Mouse (Mus musculus) limb, embryonic 13.5 days (tissue): Measurements from ENCODE around the gene Sqor. TPM values are rescaled to one million over a fixed set of nuclear protein-coding genes. Genes with fewer than 3 reads are reported as not detected.

Source experiments
- ATAC-seq: fragments of 200-750 bp; cut with Nextera tagmentation; 2 replicates; pipeline ENCODE4 v1.8.0; 2017; ENCODE audit warnings: low read depth, moderate number of reproducible peaks, moderate TSS enrichment; ENCODE audit not compliant: low FRiP score
- H3K27ac ChIP-seq: fragments of 300-500 bp; sonication (generic); 2 replicates; pipeline ENCODE4 v1.5.1; 2015; ENCODE audit warnings: inconsistent platforms, mild to moderate bottlenecking, moderate library complexity
- H3K27me3 ChIP-seq: fragments of 300-500 bp; sonication (generic); 2 replicates; pipeline ENCODE4 v1.6.1; 2015; ENCODE audit warnings: mild to moderate bottlenecking, inconsistent platforms
- H3K36me3 ChIP-seq: fragments of 300-500 bp; sonication (generic); 2 replicates; pipeline ENCODE4 v1.6.1; 2015; ENCODE audit warnings: inconsistent platforms, mild to moderate bottlenecking, moderate library complexity
- H3K4me1 ChIP-seq: fragments of 300-500 bp; sonication (generic); 2 replicates; pipeline ENCODE4 v1.6.1; 2015; ENCODE audit warnings: inconsistent platforms
- H3K4me2 ChIP-seq: fragments of 300-500 bp; sonication (generic); replicated peaks from 2 replicates; pipeline ENCODE4 v1.6.1; 2015; ENCODE audit warnings: inconsistent platforms, mild to moderate bottlenecking, moderate library complexity
- H3K4me3 ChIP-seq: fragments of 300-500 bp; sonication (generic); 2 replicates; pipeline ENCODE4 v1.5.1; 2015; ENCODE audit warnings: moderate library complexity, mild to moderate bottlenecking, inconsistent platforms
- H3K9ac ChIP-seq: fragments of 300-500 bp; sonication (generic); 2 replicates; pipeline ENCODE4 v1.6.1; 2015; ENCODE audit warnings: mild to moderate bottlenecking, inconsistent platforms
- H3K9me3 ChIP-seq: fragments of 300-500 bp; sonication (generic); 2 replicates; pipeline ENCODE4 v1.6.1; 2016; ENCODE audit warnings: inconsistent platforms
- WGBS: fragments of 180-500 bp; shearing (Covaris S2); methylation state at CpG from one replicate; pipeline ENCODE4 v1.1.7; 2015; 5-methylcytosine and 5-hydroxymethylcytosine counted together
- polyA plus RNA-seq: library from polyadenylated mRNA; unstranded; fragments of >200 nt; fragmentation: Nextera tagmentation; extraction: Ambion mirVana; gene quantifications from 2 replicates; pipeline ENCODE4 v1.2.1, GENCODE M21; 2015

Gene Sqor
- 4.8 TPM in 2 replicates for polyA plus RNA-seq

- under 1% methylated on average over 46 of the region's 46 CpGs for WGBS
- H3K27ac ChIP-seq = no peak within 1 kb of the TSS
- H3K36me3 ChIP-seq = no peaks in the 10 kb centered on the region
- ATAC-seq = peak; percentile 71
- H3K9ac ChIP-seq = peak within 1 kb of the TSS; percentile 70
- no peaks in the 10 kb centered on the region for H3K9me3 ChIP-seq
- peak within 1 kb of the TSS; percentile 46 for H3K4me3 ChIP-seq
- peak within 1 kb of the TSS; percentile 86 for H3K4me2 ChIP-seq
- peaks cover 8% of the 10 kb centered on the region for H3K4me1 ChIP-seq
- H3K27me3 ChIP-seq = peaks cover 48% of the 10 kb centered on the region
Observed at GRCm38 (mm10) chr2:122765071-122765793, at the start of gene Sqor. Gene Sqor, plus strand, starts transcription at chr2:122765237.

- no peak overlapping the region for H3K9ac ChIP-seq
- WGBS = 83% methylated on average over 3 of the region's 3 CpGs
- H3K36me3 ChIP-seq = no peaks in the 10 kb centered on the region
- no peak overlapping the region for H3K4me2 ChIP-seq
- no peaks in the 10 kb centered on the region for H3K9me3 ChIP-seq
- H3K27ac ChIP-seq = no peak overlapping the region
- ATAC-seq = no peak
- H3K4me1 ChIP-seq = no peaks in the 10 kb centered on the region
- no peak overlapping the region for H3K4me3 ChIP-seq
- H3K27me3 ChIP-seq = no peaks in the 10 kb centered on the region; the same call in 1 of the 2 replicates
Observed at GRCm38 (mm10) chr2:122716301-122716842, 48.7 kb upstream of the Sqor start.

GRCm38 (mm10) chr2:122719232-122719631 lies 45.8 kb upstream of the Sqor start:
- no peaks in the 10 kb centered on the region for H3K36me3 ChIP-seq
- H3K4me1 ChIP-seq = no peaks in the 10 kb centered on the region
- no peaks in the 10 kb centered on the region; the same call in 1 of the 2 replicates for H3K27me3 ChIP-seq
- no peak overlapping the region for H3K27ac ChIP-seq
- H3K4me3 ChIP-seq = no peak overlapping the region
- H3K9me3 ChIP-seq = no peaks in the 10 kb centered on the region
- H3K4me2 ChIP-seq = no peak overlapping the region
- 61% methylated on average over 1 of the region's 1 CpGs for WGBS
- ATAC-seq = no peak
- no peak overlapping the region for H3K9ac ChIP-seq

GRCm38 (mm10) chr2:122720564-122720963 lies 44.5 kb upstream of the Sqor start:
- H3K9me3 ChIP-seq = no peaks in the 10 kb centered on the region
- no peak overlapping the region for H3K27ac ChIP-seq
- no peak overlapping the region for H3K4me2 ChIP-seq
- no peak for ATAC-seq
- H3K9ac ChIP-seq = no peak overlapping the region
- no peaks in the 10 kb centered on the region for H3K4me1 ChIP-seq
- H3K4me3 ChIP-seq = no peak overlapping the region
- whole genome bisulfite sequencing = 73% methylated on average over 3 of the region's 3 CpGs
- H3K36me3 ChIP-seq = no peaks in the 10 kb centered on the region
- no peaks in the 10 kb centered on the region; the same call in 1 of the 2 replicates for H3K27me3 ChIP-seq

- no peak for ATAC-seq
Observed at GRCm38 (mm10) chr2:122725604-122726003, 39.4 kb upstream of the Sqor start.

GRCm38 (mm10) chr2:122731456-122731855 lies 33.6 kb upstream of the Sqor start:
- H3K27ac ChIP-seq = no peak overlapping the region
- H3K9me3 ChIP-seq = no peaks in the 10 kb centered on the region
- peaks cover 17% of the 10 kb centered on the region for H3K27me3 ChIP-seq
- H3K9ac ChIP-seq = no peak overlapping the region
- ATAC-seq = no peak
- no peak overlapping the region for H3K4me2 ChIP-seq
- WGBS = 88% methylated on average over 2 of the region's 2 CpGs
- no peak overlapping the region for H3K4me3 ChIP-seq
- H3K36me3 ChIP-seq = no peaks in the 10 kb centered on the region
- H3K4me1 ChIP-seq = no peaks in the 10 kb centered on the region

More at GRCm38 (mm10) chr2:122725604-122726003, 39.4 kb upstream of the Sqor start:
- Histone ChIP-seq H3K36me3 (no peaks in the 10 kb centered on the region), H3K4me2 (no peak overlapping the region), H3K27me3 (no peaks in the 10 kb centered on the region; the same call in 1 of the 2 replicates), H3K4me1 (no peaks in the 10 kb centered on the region), H3K9me3 (no peaks in the 10 kb centered on the region), H3K4me3 (no peak overlapping the region), H3K9ac (no peak overlapping the region), H3K27ac (no peak overlapping the region)
- 59% methylated on average over 10 of the region's 10 CpGs for WGBS

GRCm38 (mm10) chr2:122737894-122738830 lies 26.9 kb upstream of the Sqor start, which contains the start of gene Bloc1s6:
Gene Bloc1s6, plus strand, starts transcription at chr2:122738503.
- no peaks in the 10 kb centered on the region for H3K9me3 ChIP-seq
- H3K4me1 ChIP-seq = peaks cover 10% of the 10 kb centered on the region
- WGBS = under 1% methylated on average over 56 of the region's 59 CpGs
- peak; percentile 98 for ATAC-seq
- H3K4me3 ChIP-seq = peak within 1 kb of the TSS; percentile 84
- H3K36me3 ChIP-seq = peaks cover 8% of the 10 kb centered on the region
- H3K27me3 ChIP-seq = peaks cover 13% of the 10 kb centered on the region
- H3K9ac ChIP-seq = peak within 1 kb of the TSS; percentile 93
- H3K27ac ChIP-seq = peak within 1 kb of the TSS; percentile 95
- peak within 1 kb of the TSS; percentile 72 for H3K4me2 ChIP-seq

GRCm38 (mm10) chr2:122739023-122739422 lies 26.0 kb upstream of the Sqor start:
- 18% methylated on average over 7 of the region's 7 CpGs for WGBS
- Histone ChIP-seq H3K36me3 (peaks cover 13% of the 10 kb centered on the region), H3K27me3 (peaks cover 12% of the 10 kb centered on the region), H3K4me1 (peaks cover 10% of the 10 kb centered on the region), H3K9ac (peak overlapping the region; percentile 93), H3K27ac (no peak overlapping the region; the same call in 1 of the 2 replicates), H3K9me3 (no peaks in the 10 kb centered on the region), H3K4me3 (peak overlapping the region; percentile 84), H3K4me2 (peak overlapping the region; percentile 72)
- ATAC-seq = no peak

- no peak for ATAC-seq
- peaks cover 62% of the 10 kb centered on the region for H3K36me3 ChIP-seq
- H3K4me2 ChIP-seq = no peak overlapping the region
- no peaks in the 10 kb centered on the region for H3K9me3 ChIP-seq
- no peaks in the 10 kb centered on the region for H3K27me3 ChIP-seq
- H3K9ac ChIP-seq = no peak overlapping the region
- no peak overlapping the region for H3K4me3 ChIP-seq
- H3K4me1 ChIP-seq = no peaks in the 10 kb centered on the region
- 92% methylated on average over 9 of the region's 9 CpGs for WGBS
- no peak overlapping the region for H3K27ac ChIP-seq
Observed at GRCm38 (mm10) chr2:122746461-122746860, 18.6 kb upstream of the Sqor start.

GRCm38 (mm10) chr2:122753739-122754343 lies 11.2 kb upstream of the Sqor start:
- WGBS = 14% methylated on average over 7 of the region's 7 CpGs
- Histone ChIP-seq H3K27ac (no peak overlapping the region), H3K36me3 (peaks cover 6% of the 10 kb centered on the region), H3K4me3 (no peak overlapping the region), H3K4me1 (no peaks in the 10 kb centered on the region), H3K9ac (no peak overlapping the region), H3K27me3 (no peaks in the 10 kb centered on the region), H3K4me2 (no peak overlapping the region), H3K9me3 (no peaks in the 10 kb centered on the region)
- peak; percentile 44; the same call in 1 of the 2 replicates for ATAC-seq

GRCm38 (mm10) chr2:122759791-122760190 lies 5.2 kb upstream of the Sqor start:
- H3K4me1 ChIP-seq = no peaks in the 10 kb centered on the region
- H3K27ac ChIP-seq = no peak overlapping the region
- H3K4me3 ChIP-seq = no peak overlapping the region
- H3K27me3 ChIP-seq = peaks cover 24% of the 10 kb centered on the region
- no peak overlapping the region for H3K9ac ChIP-seq
- no peak overlapping the region for H3K4me2 ChIP-seq
- no peaks in the 10 kb centered on the region for H3K9me3 ChIP-seq
- ATAC-seq = no peak
- H3K36me3 ChIP-seq = no peaks in the 10 kb centered on the region
- 93% methylated on average over 1 of the region's 1 CpGs for WGBS
